Mouse (Mus musculus) brown adipose tissue, adult 24 weeks (tissue): ENCODE results near the gene Tut7. TPM values are rescaled to one million over a fixed set of nuclear protein-coding genes. Genes with fewer than 3 reads are reported as not detected.
"Not testable (repeated sequence)": the region's sequence is repeated elsewhere in the genome, so short reads cannot be mapped to it uniquely, and the experiment has no call there.

Experiments
- H3K27ac ChIP-seq: fragments of 200-500 bp; replicated peaks from 2 replicates; pipeline ENCODE4 v1.5.1; 2012; ENCODE audit warnings: low read depth, mild to moderate bottlenecking, low read length
- H3K4me1 ChIP-seq: fragments of 200-500 bp; 2 replicates; pipeline ENCODE4 v1.6.1; 2012; ENCODE audit warnings: low read length, mixed read lengths; ENCODE audit not compliant: control insufficient read depth, insufficient read depth, insufficient read length
- H3K4me3 ChIP-seq: fragments of 200-500 bp; 2 replicates; pipeline ENCODE4 v1.5.1; 2012; ENCODE audit warnings: low read depth, mild to moderate bottlenecking, low read length, moderate library complexity; ENCODE audit not compliant: insufficient read depth
- polyA plus RNA-seq: library from polyadenylated mRNA; stranded (reverse); fragments of >200 nt; gene quantifications from 2 replicates; pipeline ENCODE4 v1.2.4, GENCODE M21; 2012; ENCODE audit not compliant: missing spikeins, insufficient read depth, insufficient read length

The Tut7 gene
- polyA plus RNA-seq, 1 experiment, result 51.0 TPM

DNA sequence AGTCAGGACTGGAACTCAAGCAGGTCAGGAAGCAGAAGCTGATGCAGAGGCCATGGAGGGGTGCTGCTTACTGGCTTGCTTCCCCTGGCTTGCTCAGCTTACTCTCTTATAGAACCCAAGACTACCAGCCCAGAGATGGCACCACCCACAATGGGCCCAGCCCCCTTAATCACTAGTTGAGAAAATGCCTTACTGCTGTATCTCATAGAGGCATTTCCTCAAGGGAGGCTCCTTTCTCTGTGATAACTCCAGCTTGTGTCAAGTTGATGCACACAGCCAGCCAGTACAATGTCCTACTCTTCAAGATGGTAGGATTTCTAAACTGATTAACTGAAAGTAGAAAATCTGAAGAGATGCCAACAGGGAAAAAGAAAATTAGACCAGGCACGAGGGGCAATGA is 100.9 kb downstream of the Tut7 start:
- not testable (repeated sequence) for H3K4me1 ChIP-seq, H3K27ac ChIP-seq, H3K4me3 ChIP-seq

Other genes starting within 250 kb of the Tut7 start
- 38.1 and 46.3 TPM in 2 replicates for gene Agtpbp1, start 237.9 kb downstream of the Tut7 start, polyA plus RNA-seq
- 36.6 and 57.0 TPM in 2 replicates for gene Naa35, start 237.9 kb downstream of the Tut7 start, polyA plus RNA-seq
- gene Golm1, start 147.3 kb downstream of the Tut7 start, polyA plus RNA-seq, result 5.4 and 7.6 TPM in 2 replicates
- not detected in 2 replicates for gene 4921517D22Rik, start 129.0 kb downstream of the Tut7 start, polyA plus RNA-seq
- not detected in 2 replicates for gene Spata31d1a, start 112.8 kb downstream of the Tut7 start, polyA plus RNA-seq
- not detected in 2 replicates for gene Spata31d1b, start 110.9 kb downstream of the Tut7 start, polyA plus RNA-seq
- gene Spata31d1d, start 91.4 kb downstream of the Tut7 start, polyA plus RNA-seq, result not detected in 2 replicates
- gene 1700014D04Rik, start 76.4 kb downstream of the Tut7 start, polyA plus RNA-seq, result not detected in 2 replicates
- 286 and 370 TPM in 2 replicates for gene Isca1, start 53.3 kb downstream of the Tut7 start, polyA plus RNA-seq
- gene Gm49354, start 40.9 kb downstream of the Tut7 start, polyA plus RNA-seq, result not detected in 2 replicates